Mouse (Mus musculus): Measurements from ENCODE around the gene A630076J17Rik.

The A630076J17Rik gene

DNA sequence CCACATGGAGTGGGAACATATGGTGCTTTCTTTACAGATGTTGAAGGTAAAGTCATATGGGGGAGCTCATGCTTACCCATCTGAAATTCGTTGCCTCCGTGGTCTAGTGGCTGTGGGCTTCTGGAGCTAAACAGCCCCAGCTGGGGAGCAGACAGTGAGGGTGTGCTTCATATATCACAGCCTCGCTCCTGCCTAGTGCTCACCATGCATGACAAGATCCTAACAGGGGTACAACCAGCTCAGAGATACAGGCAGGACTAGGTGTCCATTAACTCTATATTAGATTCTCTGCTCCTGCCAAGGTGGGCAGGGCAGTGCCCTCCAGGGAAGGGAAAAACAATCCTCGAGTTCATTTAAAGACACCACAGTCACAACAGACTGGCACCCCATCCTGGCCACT lies 788 bp downstream of the A630076J17Rik start:
- DNase-seq, result no peak

DNA sequence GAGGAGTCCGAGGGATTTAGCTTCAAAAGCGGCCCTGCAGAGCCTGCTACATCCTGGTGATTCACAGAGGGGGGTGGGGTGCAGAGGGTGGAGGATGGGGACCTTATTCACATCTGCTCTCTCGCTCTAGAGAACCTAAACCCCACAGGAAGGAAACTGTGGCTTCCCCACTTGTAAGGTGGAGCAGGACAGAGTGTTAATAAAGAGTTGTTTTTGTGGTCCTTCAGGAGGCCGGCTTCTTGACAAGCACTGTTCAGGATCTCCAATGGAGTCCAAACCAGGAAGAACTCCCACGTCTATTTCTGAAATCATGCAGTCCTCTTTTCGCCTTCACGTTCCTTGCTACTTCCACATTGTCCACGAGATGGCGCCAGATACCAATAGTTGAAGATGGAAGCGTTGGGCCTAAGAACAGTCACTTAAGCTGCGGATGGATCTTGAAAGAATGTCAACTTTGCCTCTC lies 3.0 kb downstream of the A630076J17Rik start:
- DNase-seq, result peak; percentile 33 to 82

DNA sequence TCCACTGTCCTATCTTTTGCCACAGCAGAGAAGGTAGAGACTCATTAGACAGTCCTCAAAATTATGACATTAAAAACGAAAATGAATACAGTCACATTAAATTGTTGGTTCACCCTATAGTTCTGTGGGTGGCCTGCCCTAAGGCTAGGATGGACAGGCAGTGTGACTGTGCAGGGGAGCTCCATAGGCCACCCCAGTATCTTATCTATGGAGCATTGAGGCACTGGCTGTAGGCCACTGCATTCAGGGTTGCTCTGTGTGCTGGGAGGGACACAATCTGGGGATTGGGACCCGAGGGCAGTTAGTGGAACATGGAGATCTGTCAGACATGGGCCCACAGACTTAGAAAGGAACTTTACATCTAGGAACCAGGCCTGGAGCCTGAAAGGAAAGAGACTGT lies 3.5 kb downstream of the A630076J17Rik start:
- DNase-seq, result no peak

DNA sequence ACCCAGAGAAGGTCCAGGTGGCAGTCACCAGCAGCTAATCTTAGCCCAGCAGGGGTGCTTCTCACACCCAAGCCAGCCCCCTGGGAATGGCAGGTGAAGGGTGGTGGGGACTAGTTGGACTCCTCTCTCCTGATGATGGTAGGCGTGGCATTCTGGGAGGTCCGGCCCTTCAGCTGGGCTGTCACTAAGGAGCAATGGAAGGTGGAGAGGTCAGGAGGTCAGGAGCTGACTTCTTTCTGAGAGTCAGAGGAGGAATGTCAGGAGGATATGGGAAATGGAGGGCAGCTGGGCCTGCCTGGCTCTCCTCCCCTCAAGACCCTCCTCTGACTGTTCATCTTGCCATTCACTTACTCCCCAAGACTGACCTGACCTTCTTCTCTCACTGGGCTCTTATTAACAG lies 7.6 kb downstream of the A630076J17Rik start:
- peak in 1 of 2 experiments; percentile 39 for DNase-seq

DNA sequence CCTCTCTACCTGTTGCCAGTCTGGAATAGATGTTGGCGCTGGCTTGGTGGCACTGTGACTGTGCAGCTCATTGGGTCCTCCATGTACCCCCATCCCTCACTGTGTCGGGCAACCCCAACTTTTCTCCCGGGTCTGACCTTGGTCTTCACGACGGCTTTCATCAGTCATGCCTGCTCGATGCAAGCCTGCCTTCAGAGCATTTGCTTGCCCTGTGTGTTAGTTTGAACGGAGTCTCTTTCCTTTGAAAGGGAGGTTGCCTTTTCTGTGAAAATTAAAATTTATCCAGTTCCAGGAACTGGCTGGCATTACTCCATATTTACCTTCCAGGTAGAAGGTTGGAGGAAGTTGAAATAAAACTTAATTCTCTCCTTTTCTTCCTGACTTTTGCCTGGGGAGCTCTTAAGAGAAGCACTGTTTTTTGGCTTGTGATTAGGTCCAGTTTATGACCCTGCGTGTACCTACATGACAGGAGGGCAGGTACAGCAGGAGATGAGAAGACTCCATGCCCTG lies 8.1 kb downstream of the A630076J17Rik start:
- DNase-seq, result peak; percentile 60 to 63

DNA sequence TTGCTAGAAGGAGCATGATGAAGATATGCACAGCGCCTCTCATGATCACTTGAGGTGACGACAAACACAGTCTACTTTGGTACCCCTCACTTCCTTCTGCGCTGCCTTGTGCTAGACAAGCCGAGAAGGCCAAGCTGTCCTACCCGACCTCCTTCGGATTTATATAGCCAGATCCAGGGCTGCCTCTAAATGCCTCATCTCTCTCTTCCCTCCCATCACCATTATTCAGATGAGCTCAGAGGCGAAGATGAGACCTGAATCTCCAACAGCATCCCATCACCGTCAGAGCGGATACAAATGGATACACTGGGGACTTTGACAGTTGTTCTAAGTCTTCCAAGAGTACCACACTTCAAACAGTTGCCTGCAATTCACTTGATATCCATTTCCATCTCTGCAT lies 9.2 kb downstream of the A630076J17Rik start, which contains the start of gene Prok1:
TSS of gene Prok1 (minus strand) at position 101 of the 400 bp plus-strand sequence.
- DNase-seq, result no peak

DNA sequence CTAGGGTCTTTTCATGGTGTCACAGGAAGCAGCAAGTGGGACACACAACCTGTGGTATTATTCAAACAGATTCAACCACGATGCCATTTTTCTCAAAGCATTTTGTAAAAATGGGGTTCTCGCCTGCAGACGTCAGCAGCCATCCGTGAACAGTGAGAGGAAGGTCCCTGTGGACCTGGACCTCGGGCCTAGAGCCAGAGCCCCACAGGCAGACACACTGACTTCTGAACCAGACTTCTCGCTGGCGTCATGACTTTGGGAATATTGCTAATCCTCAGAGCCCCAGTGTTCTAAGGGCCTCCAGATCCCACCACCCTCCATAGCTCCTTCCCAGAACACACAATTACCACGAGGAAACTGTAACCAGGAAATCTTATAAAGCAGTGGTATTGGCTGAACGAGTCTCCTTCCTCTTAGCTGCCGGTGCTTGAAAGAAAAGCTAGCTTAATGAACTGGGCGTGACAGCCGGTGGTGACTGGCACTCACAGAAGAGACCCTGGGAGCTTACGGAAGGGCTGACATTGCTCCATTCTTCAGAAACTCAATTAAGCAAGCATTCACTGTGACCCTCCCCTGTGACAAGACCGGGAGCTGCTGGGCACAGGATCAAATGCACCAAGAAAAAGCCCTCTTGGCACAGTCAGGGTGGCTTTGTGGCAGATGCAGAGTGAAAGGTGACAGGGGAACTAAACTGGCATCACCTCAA lies 11.1 kb downstream of the A630076J17Rik start:
- DNase-seq, result peak; percentile 28 to 56

DNA sequence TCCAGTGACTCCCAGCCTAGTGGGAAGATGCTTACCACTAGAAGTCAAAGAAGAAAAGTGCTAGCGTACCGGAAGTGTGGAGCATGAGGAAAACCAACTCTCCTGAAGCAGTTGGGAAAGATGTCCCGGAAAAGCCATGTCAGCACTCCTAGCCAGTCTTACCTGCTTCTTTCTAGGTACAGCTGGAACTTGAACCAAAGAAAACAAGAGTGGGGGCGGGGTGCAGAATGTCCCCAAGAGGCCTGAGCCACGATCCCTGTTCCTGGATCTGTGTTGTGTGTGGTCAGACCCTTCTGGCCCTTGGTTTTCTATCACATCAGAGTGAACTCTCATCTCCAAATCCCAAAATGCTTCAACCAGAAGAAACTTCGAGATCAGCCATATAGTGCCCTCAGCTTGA lies 16.5 kb downstream of the A630076J17Rik start:
- no peak for DNase-seq

DNA sequence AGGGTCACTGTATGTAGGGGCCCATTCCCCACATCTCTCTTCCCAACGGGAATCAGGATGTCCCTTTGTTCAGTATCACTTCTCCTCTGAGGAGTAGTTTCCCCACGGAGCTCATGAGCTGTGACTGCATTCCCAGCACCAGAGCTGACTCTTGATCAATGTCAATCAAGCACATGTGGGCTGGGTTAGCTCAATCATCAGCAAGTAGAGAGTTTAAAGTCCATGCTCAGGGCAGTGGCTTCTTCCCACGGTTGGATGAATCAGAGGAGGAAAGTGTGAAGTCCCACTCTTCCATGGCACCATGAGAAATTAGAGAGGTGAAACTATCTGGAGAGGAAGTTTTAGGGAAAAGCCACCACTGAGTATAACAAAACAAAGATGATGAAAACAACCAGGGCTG lies 18.6 kb downstream of the A630076J17Rik start:
- peak; percentile 68 to 71 for DNase-seq

DNA sequence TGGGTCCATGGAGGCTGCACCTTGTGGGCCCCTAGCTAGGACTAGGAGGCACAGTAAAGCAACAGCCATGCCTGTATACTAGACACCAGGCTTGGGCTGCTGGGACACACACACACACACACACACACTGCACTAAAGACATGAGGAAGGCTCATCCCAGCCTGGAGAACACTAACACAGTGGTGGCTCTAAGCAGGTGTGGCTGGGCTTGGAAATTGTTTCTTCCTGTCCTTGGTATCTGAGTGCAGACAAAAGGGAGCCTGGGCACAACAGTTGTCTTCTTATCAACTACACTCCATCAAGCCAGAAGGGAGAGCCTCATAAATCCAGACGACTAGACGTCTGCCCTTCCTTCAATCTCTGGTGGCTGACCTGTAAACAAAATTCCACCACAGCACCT lies 19.9 kb downstream of the A630076J17Rik start:
- no peak for DNase-seq

DNA sequence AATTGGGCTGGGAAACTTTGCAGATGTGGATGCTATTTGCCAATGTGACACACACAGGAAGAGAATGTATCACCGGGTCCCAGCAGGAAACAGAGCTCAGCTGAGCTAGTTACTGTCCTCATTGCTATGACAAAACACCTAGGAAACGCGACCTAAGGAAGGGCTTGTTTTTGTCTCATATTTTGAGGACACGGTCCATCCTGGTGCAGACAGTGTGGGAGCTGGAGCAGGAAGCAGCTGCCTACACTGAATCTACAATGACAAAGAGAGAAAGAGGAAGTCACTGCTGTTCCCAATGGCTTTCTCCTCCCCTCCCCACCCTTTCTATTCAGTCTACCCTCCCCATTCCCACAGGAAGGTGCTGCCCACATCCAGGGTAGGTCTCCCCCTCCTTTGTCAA lies 21.6 kb downstream of the A630076J17Rik start:
- peak in 1 of 2 experiments; percentile 24 for DNase-seq

DNA sequence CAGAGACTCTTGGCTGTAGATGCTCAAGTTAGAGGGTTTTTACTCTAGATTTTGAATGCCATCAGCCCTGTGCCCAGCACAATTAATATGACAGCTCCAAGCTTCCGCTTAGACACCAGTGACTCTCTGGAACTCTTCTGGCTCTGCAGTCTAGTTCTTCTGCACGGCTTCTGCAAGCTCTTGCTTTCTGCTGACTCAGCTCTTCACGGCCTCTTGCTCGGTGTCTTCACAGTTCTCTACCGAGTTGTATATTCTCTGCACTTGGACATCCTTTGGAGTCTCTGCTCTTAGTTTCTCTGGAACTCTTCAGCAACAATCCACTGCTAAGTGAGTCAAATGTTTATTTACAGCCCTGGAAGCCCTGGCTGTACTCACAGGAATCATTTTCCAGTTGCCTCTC lies 23.5 kb downstream of the A630076J17Rik start:
- DNase-seq, result no peak

DNA sequence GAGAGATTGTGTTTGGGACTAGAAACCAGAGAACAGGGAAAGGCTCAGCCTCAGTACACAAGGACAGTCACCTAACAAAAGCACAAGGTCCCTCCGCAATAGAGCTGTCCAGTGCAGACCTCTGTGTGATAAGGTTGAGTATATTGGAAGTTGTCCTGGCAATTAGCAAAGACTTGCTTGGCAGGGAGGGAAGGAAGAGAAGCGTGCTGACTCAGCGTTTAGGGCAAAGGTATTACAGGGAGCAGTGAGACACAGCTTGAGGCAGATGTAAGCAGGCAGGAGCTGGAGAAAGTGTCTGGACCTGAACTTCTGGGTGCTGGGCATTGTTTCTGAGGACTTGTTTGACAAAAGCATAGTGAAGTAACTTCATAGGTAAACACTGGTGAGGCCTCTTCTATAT lies 25.6 kb downstream of the A630076J17Rik start:
- DNase-seq, result no peak

DNA sequence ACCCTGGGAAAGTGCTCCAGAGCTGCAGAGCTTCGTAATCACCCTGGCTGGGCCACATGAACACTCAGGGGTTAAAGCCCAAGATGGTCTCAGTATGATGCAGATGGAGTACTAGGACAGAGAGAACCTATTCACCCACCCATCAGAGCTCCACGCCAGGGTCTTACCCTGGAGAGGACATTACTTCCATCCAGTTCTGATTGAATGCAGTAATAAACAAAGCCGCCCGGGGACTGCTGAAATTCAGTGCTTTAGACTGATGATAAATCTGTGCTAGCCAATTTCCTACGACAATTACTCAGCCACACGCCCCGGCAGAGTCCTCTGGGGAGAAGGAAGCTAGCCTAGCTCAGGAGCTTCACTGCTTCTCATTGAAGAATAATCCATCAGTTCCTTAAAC lies 26.3 kb downstream of the A630076J17Rik start:
- DNase-seq, result no peak

DNA sequence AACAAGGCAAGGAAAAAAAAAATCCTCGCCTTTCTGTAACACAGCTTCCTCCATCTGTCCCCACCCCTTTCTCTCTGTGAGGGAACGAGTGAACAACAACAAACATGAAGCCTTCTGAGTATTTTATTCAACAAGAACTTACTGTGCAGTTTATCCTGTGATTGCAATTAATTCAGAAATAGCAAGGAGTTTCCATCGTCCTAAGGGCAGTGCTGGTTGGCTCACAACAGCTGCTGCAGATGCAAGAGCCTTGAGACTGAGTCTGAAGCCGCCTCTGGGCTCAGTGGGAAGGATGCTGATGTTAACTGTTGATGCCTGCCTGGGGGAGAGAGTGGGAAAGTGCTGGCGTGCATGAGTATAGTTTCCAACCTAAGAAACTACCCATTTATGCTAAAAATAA lies 27.5 kb downstream of the A630076J17Rik start:
- DNase-seq, result no peak

DNA sequence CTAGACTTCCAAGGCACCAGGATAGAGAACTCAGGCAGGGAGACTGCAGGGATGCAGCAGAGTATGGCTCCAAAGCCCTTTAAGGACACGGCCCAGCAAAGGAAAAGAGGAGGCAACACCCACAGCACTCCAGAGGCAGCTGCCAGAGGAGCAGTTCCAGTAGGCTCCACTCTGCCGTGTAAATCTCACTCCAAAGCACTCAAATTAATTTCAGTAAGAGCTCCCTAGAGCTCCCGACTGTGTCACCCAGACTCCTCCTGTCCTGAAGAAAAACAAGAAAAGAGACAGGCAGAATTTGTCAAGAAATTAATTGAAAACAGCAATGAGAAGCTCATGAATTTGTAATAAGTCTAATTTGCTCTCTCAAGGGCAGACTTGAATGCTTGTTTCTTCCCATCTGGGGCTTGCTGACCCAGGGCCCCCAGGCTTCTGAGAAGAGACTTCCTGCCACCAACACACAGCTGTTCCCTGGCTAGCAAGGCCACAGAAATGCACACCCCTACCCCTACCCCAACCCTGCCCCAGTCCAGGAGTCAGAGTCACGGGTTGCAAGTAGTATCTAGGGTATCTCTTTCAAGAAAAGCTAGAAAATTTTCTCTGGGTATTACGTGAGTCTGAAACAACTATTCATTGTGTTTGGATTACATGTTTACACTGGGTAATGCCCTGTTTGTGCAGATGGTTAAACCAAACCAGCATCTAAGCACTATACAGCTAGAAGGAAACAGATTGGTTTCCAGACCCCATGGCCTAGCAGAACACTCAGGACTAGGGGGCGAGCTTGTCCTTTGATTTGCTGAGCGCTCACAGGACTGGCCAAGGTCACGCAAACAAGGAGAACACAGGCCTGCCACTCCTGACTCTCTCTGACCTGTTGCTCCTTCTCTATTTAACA lies 30.8 kb downstream of the A630076J17Rik start:
- no peak for DNase-seq

DNA sequence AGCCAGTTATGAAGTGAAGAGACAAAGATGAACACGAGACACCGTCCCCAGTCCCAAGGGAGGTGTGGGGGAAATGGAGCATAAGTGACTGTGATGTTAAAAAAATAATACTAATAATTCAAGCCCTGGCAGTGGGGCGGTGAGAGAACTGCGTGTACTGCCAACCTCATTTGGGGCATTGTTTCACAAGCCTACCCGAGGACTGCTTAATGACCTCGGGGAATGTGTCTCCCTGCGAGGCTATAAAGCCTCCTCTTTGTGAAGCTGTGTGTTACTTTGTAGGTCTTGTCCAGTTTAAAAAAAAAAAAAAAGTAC lies 31.4 kb downstream of the A630076J17Rik start:
- peak in 1 of 2 experiments; percentile 28 for DNase-seq

DNA sequence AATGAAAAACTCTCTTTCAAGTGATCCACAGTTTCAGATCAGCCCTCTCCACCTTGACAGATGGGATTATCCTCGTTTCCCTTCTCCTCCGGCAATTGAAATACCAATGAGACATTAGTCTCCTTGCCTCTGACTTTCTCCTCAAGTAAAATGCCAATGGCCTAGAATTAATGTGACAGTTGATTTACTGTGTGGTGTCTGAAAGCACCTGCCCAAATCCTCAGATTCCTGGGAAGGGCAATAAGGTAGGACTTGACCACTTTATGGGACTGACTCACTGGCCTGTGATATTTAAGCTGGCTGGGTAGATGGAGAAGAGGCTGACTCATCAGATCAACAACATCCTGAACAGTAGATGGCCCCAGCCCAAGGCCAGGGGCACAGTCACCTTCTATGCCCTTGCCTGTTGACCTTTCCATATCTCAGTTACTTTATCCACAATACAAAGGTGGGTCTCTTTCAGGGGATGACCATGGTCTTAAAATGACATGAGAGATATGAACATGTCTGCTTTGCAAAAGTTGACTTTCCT lies 36.5 kb downstream of the A630076J17Rik start:
- no peak for DNase-seq

DNA sequence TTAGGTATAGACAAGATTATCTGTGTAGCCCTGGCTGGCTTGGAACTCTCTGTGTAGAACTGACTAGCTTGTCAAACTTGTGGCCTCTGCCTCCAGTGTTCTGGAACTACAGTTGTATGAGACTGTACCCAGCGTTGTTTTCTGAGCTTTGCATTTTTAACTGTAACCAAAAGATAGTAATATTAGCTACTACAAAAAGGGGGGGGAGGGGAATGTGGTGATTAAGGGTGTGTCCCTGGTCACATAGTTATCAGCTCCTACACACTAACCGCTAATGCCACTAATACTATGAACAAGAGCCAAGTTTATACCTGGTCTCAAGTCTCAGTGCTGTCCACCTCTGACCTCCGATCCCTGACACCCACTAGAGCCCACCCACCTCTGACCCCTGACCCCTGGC lies 42.0 kb downstream of the A630076J17Rik start:
- DNase-seq, result no peak

DNA sequence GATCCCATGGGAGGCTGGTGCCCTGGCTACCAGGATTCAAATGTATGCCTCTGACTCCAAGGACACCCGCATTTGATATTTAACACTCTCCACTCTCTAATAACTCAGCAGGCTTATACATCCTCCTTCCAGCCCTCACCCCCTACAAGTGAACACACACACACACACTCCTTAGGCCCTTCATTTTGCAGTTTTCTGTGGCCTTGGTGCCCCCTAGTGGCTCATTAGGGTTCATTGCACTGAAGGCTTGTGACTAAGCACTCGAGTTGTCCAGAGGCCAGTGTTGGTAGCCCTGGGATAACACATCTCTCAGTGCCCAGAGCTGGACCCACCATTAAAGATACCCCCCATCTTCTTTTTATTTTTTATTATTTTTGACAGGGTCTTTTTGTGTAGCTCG lies 43.4 kb downstream of the A630076J17Rik start:
- peak; percentile 57 to 69 for DNase-seq

DNA sequence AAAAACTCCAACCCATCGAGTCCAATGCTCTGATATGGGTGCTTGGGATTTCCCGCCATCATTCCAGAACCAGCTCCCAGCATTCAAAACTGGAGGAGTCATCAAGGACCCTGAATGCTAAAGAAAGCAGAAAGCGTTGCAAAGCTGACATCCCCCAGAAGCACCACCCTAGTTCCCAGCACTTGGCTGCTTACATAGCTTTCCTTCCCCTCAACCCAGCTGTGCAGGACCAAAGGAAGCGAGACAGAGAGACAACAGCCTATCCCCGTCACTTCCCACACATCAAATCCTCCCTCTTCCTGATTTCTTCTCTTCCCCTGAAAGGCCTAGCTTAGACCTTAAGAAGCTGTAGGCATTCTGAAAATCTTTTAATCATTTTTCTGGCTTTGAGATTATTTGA lies 44.9 kb downstream of the A630076J17Rik start:
- DNase-seq, result no peak

DNA sequence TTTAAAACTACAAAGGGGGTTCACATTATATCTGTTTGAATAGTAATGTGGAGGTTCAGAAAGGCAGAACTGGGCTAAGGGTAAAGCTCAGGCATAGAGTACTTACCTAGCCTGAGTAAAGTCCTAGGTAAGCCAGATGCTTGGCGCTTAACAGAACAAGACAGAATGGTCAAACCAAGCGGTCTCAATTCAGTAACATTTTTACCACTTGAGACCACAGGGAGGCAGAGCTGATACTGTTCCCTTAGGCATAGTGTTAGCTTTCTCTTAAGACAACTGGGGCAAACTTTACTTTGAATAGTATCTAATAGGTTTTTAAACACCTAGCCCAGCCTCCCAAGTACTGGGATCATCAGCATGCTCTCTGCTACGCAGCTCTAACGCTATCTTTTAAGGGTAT lies 45.6 kb downstream of the A630076J17Rik start:
- peak in 1 of 2 experiments; percentile 43 for DNase-seq

DNA sequence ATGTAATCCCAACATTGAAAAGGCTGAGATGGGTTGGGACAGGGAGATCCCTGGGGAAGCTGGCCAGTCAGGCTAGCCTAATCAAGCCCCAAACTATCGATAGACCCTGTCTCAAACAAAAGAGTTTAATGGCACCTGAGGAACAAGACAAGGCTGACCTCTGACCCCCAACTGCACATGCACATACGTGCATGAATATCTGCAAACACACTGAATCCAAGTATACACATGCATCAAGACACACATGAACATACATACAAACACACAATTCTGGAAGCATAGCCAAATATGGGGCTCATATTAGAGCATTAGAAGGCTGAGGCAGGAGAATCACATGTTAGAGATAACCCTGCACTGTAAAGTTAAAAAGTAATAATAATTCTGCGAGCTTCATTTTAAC lies 46.2 kb downstream of the A630076J17Rik start:
- no peak for DNase-seq
